Mouse (Mus musculus) small intestine, adult 2 months (tissue): Measurements from ENCODE around the gene Esyt1.

ENCODE experiments used
- CTCF ChIP-seq: fragments of 200-500 bp; IDR thresholded peaks from 2 replicates; pipeline ENCODE4 v1.5.1; 2012; ENCODE audit warnings: low read depth, mild to moderate bottlenecking, control low read depth, inconsistent platforms, low read length, moderate library complexity, mixed read lengths; ENCODE audit not compliant: insufficient replicate concordance, insufficient read length; ENCODE audit errors: extremely low read depth
- POLR2A ChIP-seq: fragments of 200-500 bp; IDR thresholded peaks from 2 replicates; pipeline ENCODE4 v1.6.1; 2012; ENCODE audit warnings: low read depth, mild to moderate bottlenecking, control low read depth, inconsistent platforms, low read length, moderate library complexity

GRCm38 (mm10) chr10:128490232-128490631 is 35.4 kb downstream of the Esyt1 start:
- TF ChIP-seq CTCF, result no peak
- TF ChIP-seq POLR2A, result peak; percentile 44; the same call in 1 of the 2 replicates
